In genomic region chr9:42750176-42750575, GRCm38 (mm10) we compare ENCODE assay signal across 13 mouse cellular contexts.
A peak's percentile ranks its signal among the peaks of the same experiment; 100 is the strongest.
DNase-seq lines count a peak whose midpoint lies in the region.
"Had no signal": no experiment of that assay in that cellular context is flagged by ENCODE, and none has a peak within 500 bp of the region (broad histone marks: within the 10 kb centered on the region; RNA-seq: fewer than 3 reads in every experiment).

No protein-coding gene starts in this region.

- DNase-seq in cerebellum, postnatal 14 days = peak; percentile 27 to 40
- no peak for DNase-seq in cerebellum, adult 18-20 months
- peak; percentile 21 to 24 for DNase-seq in heart, adult 9 months (ENCODE audit: low spot score in 2 of 2)
- no peak for DNase-seq in heart, postnatal 25 days (ENCODE audit: low spot score)
- peak; percentile 24 for DNase-seq in gastrocnemius, postnatal 14 days
- DNase-seq in lung, postnatal 14 days = peak; percentile 32
- no peak for DNase-seq in frontal cortex, postnatal 36 days (ENCODE audit: low spot score in 2 of 2)
- no peak for DNase-seq in left cerebral cortex, adult 11 months (ENCODE audit: low spot score)
- DNase-seq: B cell, adult 2 months; cerebellum, adult 9-10 months; heart, postnatal 4 days; kidney, adult 9 months; thymus, postnatal 36 days had no signal

- intact Hi-C loops in heart, postnatal 25 days (cut with DNase I) = no loop called here
- intact Hi-C loops in gastrocnemius, postnatal 14 days (cut with DNase I; ENCODE audit: low total_unique reads) = no loop called here

Comparison
In these comparisons a context has a peak if more than half of its experiments do, and no peak if none do; other contexts are left out.
1. DNase-seq: peak in cerebellum, postnatal 14 days (2 of 2), heart, adult 9 months (2 of 2), gastrocnemius, postnatal 14 days (single experiment) and lung, postnatal 14 days (single experiment); none in cerebellum, adult 18-20 months (0 of 2), heart, postnatal 25 days (single experiment), frontal cortex, postnatal 36 days (0 of 2) and left cerebral cortex, adult 11 months (single experiment).